Mouse (Mus musculus) liver, embryonic 14.5 days (tissue): ENCODE measurements around the gene Bptf.

Experiments
- CTCF ChIP-seq: IDR thresholded peaks from 2 replicates; pipeline ENCODE4 v1.5.1; 2016; ENCODE audit warnings: antibody characterized with exemption, low read depth, control low read depth
- EP300 ChIP-seq: IDR thresholded peaks from 2 replicates; pipeline ENCODE4 v1.6.1; 2016; ENCODE audit warnings: antibody characterized with exemption, low read depth

GRCm38 (mm10) chr11:107113112-107113511 is 18.8 kb downstream of the Bptf start:
- peak; percentile 76 for TF ChIP-seq CTCF
- no peak for TF ChIP-seq EP300
